Comparison of ENCODE assay signal across 32 mouse cellular contexts in the genomic region with DNA sequence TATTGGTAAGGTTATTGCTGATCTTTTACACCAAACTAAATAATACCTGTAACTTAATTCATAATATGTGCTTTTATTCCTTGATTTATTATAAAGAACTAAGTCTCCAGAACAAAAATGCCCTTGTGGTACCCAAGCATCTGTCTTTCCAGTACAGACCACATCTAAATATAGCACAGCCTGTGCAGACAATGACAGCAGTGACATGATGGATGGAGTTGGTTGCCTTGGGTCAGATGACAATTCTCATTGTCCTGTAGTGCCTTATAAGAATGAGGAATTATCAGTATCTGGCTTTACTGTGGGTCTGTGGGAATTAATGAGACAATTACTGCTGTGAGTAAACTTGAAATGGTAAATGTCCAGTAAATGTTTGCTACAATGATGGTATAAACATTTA.
"Had no signal": no experiment of that assay in that cellular context is flagged by ENCODE, and none has a peak within 500 bp of the region (broad histone marks: within the 10 kb centered on the region; RNA-seq: fewer than 3 reads in every experiment).

No protein-coding gene starts in this region.

- H3K9me3 ChIP-seq: limb, embryonic 10.5 days; limb, embryonic 12.5 days; limb, embryonic 13.5 days; limb, embryonic 15.5 days; liver, embryonic 12.5 days; liver, embryonic 13.5 days; liver, embryonic 15.5 days; lung, embryonic 15.5 days; megakaryocyte, embryonic 14.5 days; midbrain, embryonic 10.5 days; midbrain, embryonic 12.5 days; midbrain, embryonic 13.5 days; midbrain, embryonic 15.5 days; neural tube, embryonic 12.5 days had no signal

- DNase-seq: left cerebral cortex, postnatal 4 days; liver; liver, embryonic 13.5 days; liver, postnatal 0 days; lung, adult 18-20 months; lung, adult 2 months; lung, embryonic 14.5 days; lung, postnatal 10 days; lung, postnatal 14 days; lung, postnatal 36 days; lung, postnatal 4 days; midbrain, embryonic 14.5 days had no signal

- H3K36me3 ChIP-seq: limb, embryonic 10.5 days; limb, embryonic 12.5 days; limb, embryonic 13.5 days; limb, embryonic 15.5 days; liver, embryonic 12.5 days; liver, embryonic 13.5 days; liver, embryonic 15.5 days; lung, embryonic 15.5 days; midbrain, embryonic 10.5 days; midbrain, embryonic 12.5 days; midbrain, embryonic 13.5 days; midbrain, embryonic 15.5 days; neural tube, embryonic 12.5 days had no signal

- H3K4me1 ChIP-seq: limb, embryonic 10.5 days; limb, embryonic 12.5 days; limb, embryonic 13.5 days; limb, embryonic 15.5 days; liver, embryonic 12.5 days; liver, embryonic 13.5 days; liver, embryonic 15.5 days; lung, embryonic 15.5 days; megakaryocyte, embryonic 14.5 days; midbrain, embryonic 10.5 days; midbrain, embryonic 12.5 days; midbrain, embryonic 13.5 days; midbrain, embryonic 15.5 days; neural tube, embryonic 12.5 days had no signal

- H3K9ac ChIP-seq: limb, embryonic 12.5 days; limb, embryonic 13.5 days; limb, embryonic 15.5 days; liver, embryonic 12.5 days; liver, embryonic 13.5 days; liver, embryonic 14.5 days; liver, embryonic 15.5 days; liver, postnatal 0 days; lung, embryonic 14.5 days; lung, embryonic 15.5 days; midbrain, embryonic 12.5 days; midbrain, embryonic 13.5 days; midbrain, embryonic 15.5 days; neural tube, embryonic 12.5 days had no signal

- ATAC-seq: liver, embryonic 12.5 days; liver, postnatal 0 days; lung, postnatal 0 days; midbrain, embryonic 13.5 days; midbrain, embryonic 15.5 days; midbrain, embryonic 16.5 days had no signal

- H3K4me3 ChIP-seq: limb, embryonic 10.5 days; limb, embryonic 12.5 days; limb, embryonic 13.5 days; limb, embryonic 15.5 days; liver, embryonic 12.5 days; liver, embryonic 13.5 days; liver, embryonic 15.5 days; lung, embryonic 15.5 days; megakaryocyte, embryonic 14.5 days; midbrain, embryonic 10.5 days; midbrain, embryonic 12.5 days; midbrain, embryonic 13.5 days; midbrain, embryonic 15.5 days; myocyte; neural tube, embryonic 12.5 days had no signal

- H3K4me2 ChIP-seq: limb, embryonic 12.5 days; limb, embryonic 13.5 days; limb, embryonic 15.5 days; liver, embryonic 11.5 days; liver, embryonic 12.5 days; liver, embryonic 13.5 days; liver, embryonic 15.5 days; lung, embryonic 14.5 days; lung, embryonic 15.5 days; midbrain, embryonic 11.5 days; midbrain, embryonic 12.5 days; midbrain, embryonic 13.5 days; midbrain, embryonic 15.5 days; neural tube, embryonic 12.5 days had no signal

- H3K27me3 ChIP-seq: limb, embryonic 12.5 days; limb, embryonic 13.5 days; limb, embryonic 15.5 days; liver, embryonic 12.5 days; liver, embryonic 13.5 days; liver, embryonic 15.5 days; lung, embryonic 15.5 days; megakaryocyte, embryonic 14.5 days; midbrain, embryonic 12.5 days; midbrain, embryonic 13.5 days; midbrain, embryonic 15.5 days; neural tube, embryonic 12.5 days had no signal

- H3K27ac ChIP-seq: limb, embryonic 10.5 days; limb, embryonic 12.5 days; limb, embryonic 13.5 days; limb, embryonic 15.5 days; liver, embryonic 12.5 days; liver, embryonic 13.5 days; liver, embryonic 14.5 days; liver, embryonic 15.5 days; lung, embryonic 15.5 days; macrophage; midbrain, embryonic 10.5 days; midbrain, embryonic 12.5 days; midbrain, embryonic 13.5 days; midbrain, embryonic 15.5 days; neural tube, embryonic 12.5 days had no signal
